Mouse (Mus musculus) ES-CJ7 (cell line): ENCODE measurements around the gene 1700029J07Rik.
A peak's percentile ranks its signal among the peaks of the same experiment; 100 is the strongest.

Experiments
- DNase-seq: peaks from one replicate; pipeline ENCODE4 v3.0.0; 2011; ENCODE audit warnings: low read depth, low spot score

Gene 1700029J07Rik

GRCm38 (mm10) chr8:45975126-45975836, at the start of gene 1700029J07Rik, which contains the start of gene Ufsp2:
Gene 1700029J07Rik, minus strand, starts transcription at chr8:45975252.
Gene Ufsp2, plus strand, starts transcription at chr8:45975528.
- DNase-seq, result peak; percentile 98

- DNase-seq, result no peak
Observed at GRCm38 (mm10) chr8:46024392-46024791, 49.3 kb upstream of the 1700029J07Rik start.

GRCm38 (mm10) chr8:46022758-46023157, 47.7 kb upstream of the 1700029J07Rik start:
- no peak for DNase-seq

- no peak for DNase-seq
Observed at GRCm38 (mm10) chr8:46022203-46022602, 47.2 kb upstream of the 1700029J07Rik start.

GRCm38 (mm10) chr8:46010746-46011680, 36.0 kb upstream of the 1700029J07Rik start:
- DNase-seq, result peak; percentile 38

GRCm38 (mm10) chr8:46010306-46010705, 35.3 kb upstream of the 1700029J07Rik start:
- DNase-seq, result peak; percentile 28

- DNase-seq, result no peak
Observed at GRCm38 (mm10) chr8:46007050-46007672, 32.1 kb upstream of the 1700029J07Rik start.

- no peak for DNase-seq
Observed at GRCm38 (mm10) chr8:46005596-46005995, 30.5 kb upstream of the 1700029J07Rik start, which contains the start of gene Ankrd37. Gene Ankrd37, minus strand, starts transcription at chr8:46005707.

GRCm38 (mm10) chr8:45999784-46000705, 25.0 kb upstream of the 1700029J07Rik start:
- DNase-seq, result peak; percentile 99

GRCm38 (mm10) chr8:45999138-45999783, 24.2 kb upstream of the 1700029J07Rik start, which contains the start of gene Lrp2bp:
Gene Lrp2bp, plus strand, starts transcription at chr8:45999303.
- DNase-seq, result peak; percentile 66

- DNase-seq, result no peak
Observed at GRCm38 (mm10) chr8:45998228-45998627, 23.2 kb upstream of the 1700029J07Rik start.

- DNase-seq, result no peak
Observed at GRCm38 (mm10) chr8:45995576-45995975, 20.5 kb upstream of the 1700029J07Rik start.

GRCm38 (mm10) chr8:45994111-45994510, 19.1 kb upstream of the 1700029J07Rik start:
- DNase-seq, result peak; percentile 79

- DNase-seq, result no peak
Observed at GRCm38 (mm10) chr8:45990631-45991310, 15.7 kb upstream of the 1700029J07Rik start.

GRCm38 (mm10) chr8:45988189-45988588, 13.1 kb upstream of the 1700029J07Rik start:
- no peak for DNase-seq

- DNase-seq, result no peak
Observed at GRCm38 (mm10) chr8:45986665-45987064, 11.6 kb upstream of the 1700029J07Rik start.

- DNase-seq, result no peak
Observed at GRCm38 (mm10) chr8:45975837-45976468, 901 bp upstream of the 1700029J07Rik start.

- DNase-seq, result no peak
Observed at GRCm38 (mm10) chr8:45973988-45974505, 1.0 kb downstream of the 1700029J07Rik start.

GRCm38 (mm10) chr8:45970894-45971293, 4.2 kb downstream of the 1700029J07Rik start:
- peak; percentile 62 for DNase-seq
